Mouse (Mus musculus): ENCODE data around the gene Vnn1. TPM values are rescaled to one million over a fixed set of nuclear protein-coding genes. Genes with fewer than 3 reads are reported as not detected.

Gene Vnn1
- polyA plus RNA-seq, 1 experiment from 2014 or later, result 1.6 TPM

GRCm38 (mm10) chr10:23922468-23922867 lies 28.0 kb downstream of the Vnn1 start:
- no peak overlapping the region for H3K4me3 ChIP-seq
- ATAC-seq (ENCODE audit: low FRiP score), result no peak
- no peak overlapping the region for H3K27ac ChIP-seq
- H3K4me1 ChIP-seq, result no peaks in the 10 kb centered on the region
- no peak overlapping the region for H3K9ac ChIP-seq
- no peaks in the 10 kb centered on the region for H3K36me3 ChIP-seq
- no peaks in the 10 kb centered on the region for H3K9me3 ChIP-seq (replicated peaks)
- WGBS, result 73% methylated on average over 3 of the region's 3 CpGs
- no peaks in the 10 kb centered on the region for H3K27me3 ChIP-seq
- H3K4me2 ChIP-seq (replicated peaks), result no peak overlapping the region

GRCm38 (mm10) chr10:23923941-23924340 lies 29.5 kb downstream of the Vnn1 start:
- H3K36me3 ChIP-seq, result no peaks in the 10 kb centered on the region
- no peak for ATAC-seq (ENCODE audit: low FRiP score)
- no peak overlapping the region for H3K27ac ChIP-seq
- H3K4me3 ChIP-seq, result no peak overlapping the region
- no peaks in the 10 kb centered on the region for H3K9me3 ChIP-seq (replicated peaks)
- H3K4me1 ChIP-seq, result no peaks in the 10 kb centered on the region
- no peak overlapping the region for H3K9ac ChIP-seq
- H3K4me2 ChIP-seq (replicated peaks), result no peak overlapping the region
- 85% methylated on average over 2 of the region's 2 CpGs for WGBS
- no peaks in the 10 kb centered on the region for H3K27me3 ChIP-seq

GRCm38 (mm10) chr10:23937613-23938012 lies 43.1 kb downstream of the Vnn1 start:
- Histone ChIP-seq H3K4me1 (no peaks in the 10 kb centered on the region), H3K9me3 (replicated peaks) (no peaks in the 10 kb centered on the region), H3K27ac (no peak overlapping the region), H3K9ac (no peak overlapping the region), H3K4me3 (no peak overlapping the region), H3K4me2 (replicated peaks) (no peak overlapping the region), H3K36me3 (no peaks in the 10 kb centered on the region), H3K27me3 (no peaks in the 10 kb centered on the region)
- no peak for ATAC-seq (ENCODE audit: low FRiP score)
- WGBS, result 56% methylated on average over 4 of the region's 4 CpGs

- H3K9me3 ChIP-seq (replicated peaks), result no peaks in the 10 kb centered on the region
- H3K36me3 ChIP-seq, result no peaks in the 10 kb centered on the region
- no peak for ATAC-seq (ENCODE audit: low FRiP score)
- H3K4me3 ChIP-seq, result no peak within 1 kb of the TSS
- 45% methylated on average over 6 of the region's 6 CpGs for WGBS
- H3K27ac ChIP-seq, result no peak within 1 kb of the TSS
- no peaks in the 10 kb centered on the region for H3K27me3 ChIP-seq
- H3K4me2 ChIP-seq (replicated peaks), result no peak within 1 kb of the TSS
- H3K4me1 ChIP-seq, result no peaks in the 10 kb centered on the region
- H3K9ac ChIP-seq, result no peak within 1 kb of the TSS
Observed at GRCm38 (mm10) chr10:23938312-23938711, 43.8 kb downstream of the Vnn1 start, which contains the start of gene Taar2. Gene Taar2, plus strand, starts transcription at chr10:23938572.

GRCm38 (mm10) chr10:23942465-23942864 lies 48.0 kb downstream of the Vnn1 start:
- no peak overlapping the region for H3K9ac ChIP-seq
- no peak overlapping the region for H3K27ac ChIP-seq
- no peaks in the 10 kb centered on the region for H3K4me1 ChIP-seq
- no peak for ATAC-seq (ENCODE audit: low FRiP score)
- no peak overlapping the region for H3K4me3 ChIP-seq
- no peaks in the 10 kb centered on the region for H3K9me3 ChIP-seq (replicated peaks)
- WGBS, result 74% methylated on average over 5 of the region's 5 CpGs
- H3K36me3 ChIP-seq, result no peaks in the 10 kb centered on the region
- H3K4me2 ChIP-seq (replicated peaks), result no peak overlapping the region
- no peaks in the 10 kb centered on the region for H3K27me3 ChIP-seq

GRCm38 (mm10) chr10:23948026-23948425 lies 53.5 kb downstream of the Vnn1 start:
- Histone ChIP-seq H3K4me2 (replicated peaks) (no peak overlapping the region), H3K4me1 (no peaks in the 10 kb centered on the region), H3K9ac (no peak overlapping the region), H3K27me3 (no peaks in the 10 kb centered on the region), H3K27ac (no peak overlapping the region), H3K36me3 (no peaks in the 10 kb centered on the region), H3K4me3 (no peak overlapping the region), H3K9me3 (replicated peaks) (no peaks in the 10 kb centered on the region)
- no peak for ATAC-seq (ENCODE audit: low FRiP score)
- 80% methylated on average over 7 of the region's 7 CpGs for WGBS

- no peak for ATAC-seq (ENCODE audit: low FRiP score)
- Histone ChIP-seq H3K27me3 (no peaks in the 10 kb centered on the region), H3K36me3 (no peaks in the 10 kb centered on the region), H3K4me2 (replicated peaks) (no peak within 1 kb of the TSS), H3K4me1 (no peaks in the 10 kb centered on the region), H3K27ac (no peak within 1 kb of the TSS), H3K9ac (no peak within 1 kb of the TSS), H3K4me3 (no peak within 1 kb of the TSS), H3K9me3 (replicated peaks) (no peaks in the 10 kb centered on the region)
- WGBS, result 87% methylated on average over 16 of the region's 16 CpGs
Observed at GRCm38 (mm10) chr10:23949508-23950005, 55.1 kb downstream of the Vnn1 start, which contains the start of gene Taar3. Gene Taar3, plus strand, starts transcription at chr10:23949558.

DNA sequence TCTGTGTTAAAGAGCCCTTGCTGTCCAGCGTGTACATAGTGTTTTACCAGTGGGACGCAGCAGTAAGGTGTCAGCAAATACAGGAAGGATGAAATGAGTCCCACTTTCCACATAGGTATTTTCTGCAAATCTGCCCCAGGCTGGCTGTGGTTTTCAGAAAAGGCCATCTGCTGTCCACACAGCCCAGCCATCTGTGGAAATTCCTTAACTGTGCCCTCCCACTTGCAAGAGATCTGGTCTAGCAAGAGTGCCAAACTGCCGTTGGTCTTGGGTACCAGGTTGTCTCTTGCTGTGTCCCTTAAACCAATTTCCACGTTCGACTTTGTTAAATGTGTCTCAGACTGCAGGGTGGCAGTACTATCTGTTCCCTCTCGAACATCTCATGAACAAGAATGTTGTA lies 57.2 kb downstream of the Vnn1 start:
- H3K9me3 ChIP-seq (replicated peaks), result no peaks in the 10 kb centered on the region
- no peaks in the 10 kb centered on the region for H3K27me3 ChIP-seq
- H3K9ac ChIP-seq, result no peak overlapping the region
- 86% methylated on average over 6 of the region's 6 CpGs for WGBS
- H3K4me2 ChIP-seq (replicated peaks), result no peak overlapping the region
- no peak for ATAC-seq (ENCODE audit: low FRiP score)
- no peaks in the 10 kb centered on the region for H3K36me3 ChIP-seq
- H3K4me1 ChIP-seq, result no peaks in the 10 kb centered on the region
- H3K4me3 ChIP-seq, result no peak overlapping the region
- H3K27ac ChIP-seq, result no peak overlapping the region

Other genes starting within 250 kb of the Vnn1 start
- gene Rps12, start 107.4 kb upstream of the Vnn1 start, polyA plus RNA-seq (2016; fragmentation: Nextera tagmentation; extraction: Ambion mirVana), result 113 and 116 TPM in 2 replicates
- 22.5 and 23.5 TPM in 2 replicates for gene Slc18b1, start 97.7 kb upstream of the Vnn1 start, polyA plus RNA-seq (2016; fragmentation: Nextera tagmentation; extraction: Ambion mirVana)
- gene Vnn3, start 43.2 kb upstream of the Vnn1 start, polyA plus RNA-seq (2016; fragmentation: Nextera tagmentation; extraction: Ambion mirVana), result not detected in 2 replicates
- gene Taar1, start 25.7 kb downstream of the Vnn1 start, polyA plus RNA-seq (2016; fragmentation: Nextera tagmentation; extraction: Ambion mirVana), result not detected in 2 replicates
- gene Taar2, start 43.9 kb downstream of the Vnn1 start, polyA plus RNA-seq (2016; fragmentation: Nextera tagmentation; extraction: Ambion mirVana), result not detected in 2 replicates
- gene Taar3, start 54.9 kb downstream of the Vnn1 start, polyA plus RNA-seq (2016; fragmentation: Nextera tagmentation; extraction: Ambion mirVana), result not detected in 2 replicates
- gene Taar4, start 65.8 kb downstream of the Vnn1 start, polyA plus RNA-seq (2016; fragmentation: Nextera tagmentation; extraction: Ambion mirVana), result not detected in 2 replicates
- gene Taar5, start 76.0 kb downstream of the Vnn1 start, polyA plus RNA-seq (2016; fragmentation: Nextera tagmentation; extraction: Ambion mirVana), result 1.3 TPM in 1 of 2 replicates, not detected in the other
- 0.41 TPM in 1 of 2 replicates, not detected in the other for gene Taar6, start 91.0 kb downstream of the Vnn1 start, polyA plus RNA-seq (2016; fragmentation: Nextera tagmentation; extraction: Ambion mirVana)
- not detected in 2 replicates for gene Taar7a, start 98.8 kb downstream of the Vnn1 start, polyA plus RNA-seq (2016; fragmentation: Nextera tagmentation; extraction: Ambion mirVana)
- gene Taar7b, start 105.3 kb downstream of the Vnn1 start, polyA plus RNA-seq (2016; fragmentation: Nextera tagmentation; extraction: Ambion mirVana), result not detected in 2 replicates
- not detected in 2 replicates for gene Taar7d, start 132.5 kb downstream of the Vnn1 start, polyA plus RNA-seq (2016; fragmentation: Nextera tagmentation; extraction: Ambion mirVana)
- not detected in 2 replicates for gene Taar7e, start 142.9 kb downstream of the Vnn1 start, polyA plus RNA-seq (2016; fragmentation: Nextera tagmentation; extraction: Ambion mirVana)
- gene Taar7f, start 154.8 kb downstream of the Vnn1 start, polyA plus RNA-seq (2016; fragmentation: Nextera tagmentation; extraction: Ambion mirVana), result not detected in 2 replicates
- not detected in 2 replicates for gene Taar8a, start 181.8 kb downstream of the Vnn1 start, polyA plus RNA-seq (2016; fragmentation: Nextera tagmentation; extraction: Ambion mirVana)
- not detected in 2 replicates for gene Taar8b, start 197.6 kb downstream of the Vnn1 start, polyA plus RNA-seq (2016; fragmentation: Nextera tagmentation; extraction: Ambion mirVana)
- gene Taar8c, start 207.2 kb downstream of the Vnn1 start, polyA plus RNA-seq (2016; fragmentation: Nextera tagmentation; extraction: Ambion mirVana), result not detected in 2 replicates
- not detected in 2 replicates for gene Taar9, start 214.8 kb downstream of the Vnn1 start, polyA plus RNA-seq (2016; fragmentation: Nextera tagmentation; extraction: Ambion mirVana)